Mouse (Mus musculus) megakaryocyte, embryonic 14.5 days (primary cell): Measurements from ENCODE around the gene Rnase1. TPM values are rescaled to one million over a fixed set of nuclear protein-coding genes. Genes with fewer than 3 reads are reported as not detected.

Experiments
- H3K27me3 ChIP-seq: replicated peaks from 2 replicates; pipeline ENCODE3; 2012; ENCODE audit warnings: inconsistent platforms
- H3K36me3 ChIP-seq: replicated peaks from 2 replicates; pipeline ENCODE3; 2012; ENCODE audit warnings: low read length, inconsistent platforms, mixed read lengths
- H3K4me1 ChIP-seq: 2 replicates; pipeline ENCODE4 v1.6.1; 2012; ENCODE audit warnings: inconsistent platforms
- H3K4me3 ChIP-seq: replicated peaks from 2 replicates; pipeline ENCODE3; 2012; ENCODE audit warnings: moderate library complexity, mild to moderate bottlenecking, inconsistent platforms
- H3K9me3 ChIP-seq: 2 replicates; pipeline ENCODE4 v1.6.1; 2012; ENCODE audit warnings: inconsistent platforms
- FLI1 ChIP-seq: IDR thresholded peaks from 2 replicates; pipeline ENCODE4 v1.6.1; 2012; ENCODE audit warnings: low read length, inconsistent platforms, mixed read lengths
- GATA1 ChIP-seq: IDR thresholded peaks from 3 replicates; pipeline ENCODE4 v1.6.1; 2012; ENCODE audit warnings: mixed read lengths, low read length, inconsistent platforms, borderline replicate concordance
- polyA plus RNA-seq: library from polyadenylated mRNA; stranded (reverse); fragments of >175 nt; gene quantifications from 2 replicates; pipeline ENCODE4 v1.2.3, GENCODE M21; 2012; ENCODE audit warnings: low replicate concordance; ENCODE audit not compliant: insufficient read depth

Rnase1 gene
- polyA plus RNA-seq, 1 experiment: not detected

DNA sequence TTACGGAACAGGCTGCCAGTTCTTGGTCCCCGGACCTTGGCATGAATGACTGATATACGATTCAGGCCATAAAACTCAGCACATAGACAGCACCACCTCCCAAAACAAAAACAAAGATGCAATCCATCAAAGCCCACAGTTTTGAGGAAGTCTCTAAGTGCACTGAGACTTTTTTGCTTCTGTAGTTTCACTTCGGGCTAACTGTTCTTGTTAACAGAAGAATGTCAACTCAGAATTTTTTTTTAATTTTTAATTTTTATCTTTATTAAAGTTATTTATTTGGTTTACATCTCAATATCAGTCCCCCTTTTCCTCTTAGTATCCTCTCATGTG lies 10.1 kb upstream of the Rnase1 start:
- Histone ChIP-seq H3K9me3 (no peaks in the 10 kb centered on the region), H3K27me3 (no peaks in the 10 kb centered on the region), H3K4me3 (no peak overlapping the region), H3K36me3 (no peaks in the 10 kb centered on the region), H3K4me1 (0 out of 2 replicates have a peak, but pooled peaks cover 3% of the 10 kb centered on the region)
- TF ChIP-seq GATA1 (no peak), FLI1 (no peak)

DNA sequence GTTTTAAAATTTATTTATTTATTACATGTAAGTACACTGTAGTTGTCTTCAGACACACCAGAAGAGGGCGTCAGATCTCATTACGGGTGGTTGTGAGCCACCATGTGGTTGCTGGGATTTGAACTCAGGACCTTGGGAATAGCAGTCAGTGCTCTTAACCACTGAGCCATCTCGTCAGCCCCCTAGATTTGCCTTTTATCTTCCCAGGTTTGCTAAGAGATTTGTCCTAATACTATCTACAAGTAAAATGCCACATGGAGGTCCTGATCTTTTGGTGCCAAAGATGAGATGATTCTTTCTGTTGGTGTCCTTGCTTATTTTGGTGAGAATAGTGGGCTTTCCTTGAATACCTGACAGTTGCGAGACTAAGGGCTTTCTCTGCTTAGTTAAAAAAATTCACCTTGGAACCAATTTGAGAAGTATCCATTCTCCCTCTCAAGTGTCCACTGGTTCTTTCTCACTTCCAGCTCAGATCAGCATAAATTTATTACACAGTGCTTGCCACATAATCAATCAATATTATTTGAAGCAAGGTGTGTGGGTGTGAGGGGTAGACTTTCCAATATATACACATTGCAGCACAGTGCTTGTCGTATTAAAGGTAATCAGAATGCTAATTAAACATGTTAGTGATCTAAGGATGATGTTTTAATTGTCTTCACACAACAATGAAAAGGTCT lies 9.6 kb upstream of the Rnase1 start:
- Histone ChIP-seq H3K27me3 (no peaks in the 10 kb centered on the region), H3K36me3 (no peaks in the 10 kb centered on the region), H3K4me3 (no peak overlapping the region), H3K9me3 (no peaks in the 10 kb centered on the region), H3K4me1 (0 out of 2 replicates have a peak, but pooled peaks cover 3% of the 10 kb centered on the region)
- TF ChIP-seq GATA1: no peak
- TF ChIP-seq FLI1: no peak

DNA sequence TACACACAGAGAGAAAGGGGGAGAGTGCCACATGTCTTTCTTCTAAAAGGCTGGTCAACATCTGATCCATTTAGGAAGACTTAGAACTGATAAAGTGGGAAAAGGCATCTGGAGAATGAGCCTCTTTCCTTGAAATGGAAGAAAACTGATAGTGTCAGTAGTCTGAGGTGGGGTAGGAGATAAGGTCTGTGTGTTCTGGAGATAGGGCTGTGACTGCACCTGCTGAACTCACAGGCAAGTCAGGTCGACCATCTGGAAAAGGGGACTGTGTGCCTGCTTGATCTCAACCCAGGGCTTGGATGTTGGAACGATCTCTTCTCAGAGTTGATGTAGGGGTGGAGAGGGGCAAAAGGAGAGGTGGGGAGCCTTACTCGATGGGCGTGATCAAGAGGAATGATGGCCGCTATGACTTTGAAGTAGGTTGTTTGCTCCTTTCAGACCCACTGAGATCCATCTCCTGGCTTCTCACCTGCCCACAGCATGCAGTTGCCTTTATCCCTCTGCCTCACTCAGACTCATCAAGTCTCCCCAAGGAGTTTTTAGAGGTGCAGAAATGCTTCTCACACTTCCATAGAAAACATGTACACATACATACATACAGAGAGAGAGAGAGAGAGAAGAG lies 5.8 kb upstream of the Rnase1 start:
- no peak for TF ChIP-seq GATA1
- TF ChIP-seq FLI1: no peak

DNA sequence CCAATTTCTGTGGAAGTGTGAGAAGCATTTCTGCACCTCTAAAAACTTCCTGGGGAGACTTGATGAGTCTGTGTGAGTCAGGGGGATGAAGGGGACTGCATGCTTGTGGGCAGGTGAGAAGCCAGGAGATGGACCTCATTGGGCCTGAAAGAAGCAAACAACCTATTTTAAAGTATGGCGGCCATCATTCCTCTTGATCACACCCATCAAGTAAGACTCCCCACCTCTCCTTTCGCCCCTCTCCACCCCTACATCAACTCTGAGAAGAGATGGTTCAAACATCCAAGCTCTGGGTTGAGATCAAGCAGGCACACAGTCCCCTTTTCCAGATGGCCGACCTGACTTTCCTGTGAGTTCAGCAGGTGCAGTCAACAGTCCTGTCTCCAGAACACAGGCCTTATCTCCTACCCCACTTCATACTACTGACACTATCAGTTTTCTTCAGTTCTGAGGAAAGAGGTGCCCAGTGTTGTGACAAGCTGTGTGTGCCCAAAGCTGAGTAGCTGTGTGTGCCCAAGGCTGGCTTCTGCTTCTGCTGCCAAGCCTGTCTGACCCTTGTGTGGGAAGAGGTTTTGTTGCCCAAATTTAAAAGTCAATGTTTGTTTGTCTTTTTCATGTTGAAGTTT lies 3.7 kb upstream of the Rnase1 start:
- Histone ChIP-seq H3K9me3 (no peaks in the 10 kb centered on the region), H3K4me1 (no peaks in the 10 kb centered on the region), H3K36me3 (no peaks in the 10 kb centered on the region), H3K27me3 (peaks cover 4% of the 10 kb centered on the region), H3K4me3 (no peak overlapping the region)
- no peak for TF ChIP-seq FLI1
- no peak for TF ChIP-seq GATA1

More for the DNA sequence above, 5.8 kb upstream of the Rnase1 start:
- H3K36me3 ChIP-seq: no peaks in the 10 kb centered on the region
- peaks cover 2% of the 10 kb centered on the region for H3K27me3 ChIP-seq
- H3K4me1 ChIP-seq: 0 out of 2 replicates have a peak, but pooled peaks cover 3% of the 10 kb centered on the region
- H3K9me3 ChIP-seq: no peaks in the 10 kb centered on the region
- no peak overlapping the region for H3K4me3 ChIP-seq

DNA sequence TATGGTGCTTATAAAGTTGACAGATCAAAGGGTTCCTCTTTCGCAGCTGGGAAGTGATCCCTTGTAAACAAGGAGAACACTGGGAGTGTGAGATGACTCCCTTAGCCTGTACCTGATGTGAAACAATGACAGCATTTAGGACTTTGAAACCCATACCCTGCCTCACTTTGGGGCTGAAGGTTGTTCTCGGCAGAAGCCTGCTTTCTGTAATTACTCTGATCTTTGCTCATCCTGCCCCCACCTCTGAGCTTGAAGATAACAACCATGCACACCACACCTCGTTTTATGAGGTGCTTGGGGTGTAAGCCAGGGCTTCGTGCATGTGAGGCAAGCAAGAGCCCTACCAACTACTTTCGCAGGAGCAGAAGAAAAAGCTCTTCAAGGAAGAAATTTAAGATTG lies 2.6 kb upstream of the Rnase1 start:
- Histone ChIP-seq H3K36me3 (no peaks in the 10 kb centered on the region), H3K4me3 (no peak overlapping the region), H3K9me3 (no peaks in the 10 kb centered on the region), H3K4me1 (no peaks in the 10 kb centered on the region; the same call in 1 of the 2 replicates), H3K27me3 (peaks cover 8% of the 10 kb centered on the region)
- no peak for TF ChIP-seq GATA1
- TF ChIP-seq FLI1: no peak

DNA sequence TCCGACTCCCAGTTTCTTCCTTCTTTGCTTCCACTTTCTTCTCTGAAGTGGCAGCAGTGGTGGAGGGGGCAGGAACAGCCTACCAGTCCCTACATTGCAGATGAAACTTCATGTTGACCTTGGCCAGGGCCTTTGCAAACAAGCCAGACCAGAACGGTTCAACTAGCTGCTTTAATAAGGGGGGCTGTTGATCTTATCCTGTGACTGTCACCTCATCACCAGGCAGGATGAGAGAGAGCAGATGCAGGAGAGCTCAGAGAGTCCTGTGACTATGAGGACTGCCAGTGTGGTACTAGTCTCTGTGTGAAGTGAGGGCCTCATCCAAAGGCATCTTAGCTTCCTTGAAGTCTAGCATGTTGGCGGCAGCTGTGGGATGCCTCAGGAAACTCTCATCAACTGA lies 1.4 kb upstream of the Rnase1 start:
- H3K4me1 ChIP-seq: peaks cover 10% of the 10 kb centered on the region; the same call in 1 of the 2 replicates
- peaks cover 9% of the 10 kb centered on the region for H3K27me3 ChIP-seq
- no peak for TF ChIP-seq FLI1
- no peak for TF ChIP-seq GATA1
- H3K4me3 ChIP-seq: no peak overlapping the region
- no peaks in the 10 kb centered on the region for H3K36me3 ChIP-seq
- H3K9me3 ChIP-seq: no peaks in the 10 kb centered on the region

DNA sequence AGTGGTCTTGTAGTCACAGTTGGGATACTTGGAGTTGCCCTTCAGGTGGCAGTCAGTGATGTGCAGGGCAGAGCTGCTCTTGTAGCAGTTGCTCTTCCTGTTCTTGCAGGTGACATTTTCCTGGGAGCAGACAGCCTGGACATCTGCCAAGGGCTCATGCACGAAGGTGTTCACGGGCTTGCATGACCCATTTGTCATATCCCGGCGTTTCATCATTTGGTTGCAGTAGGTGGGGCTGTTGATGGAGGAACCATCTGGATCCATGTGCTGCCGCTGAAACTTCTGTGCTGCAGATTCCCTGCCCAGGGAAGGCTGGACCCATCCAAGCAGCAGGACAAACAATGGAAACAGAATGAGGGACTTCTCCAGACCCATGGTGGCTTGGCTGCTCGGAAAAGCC lies 1.1 kb downstream of the Rnase1 start:
- Histone ChIP-seq H3K36me3 (no peaks in the 10 kb centered on the region), H3K9me3 (no peaks in the 10 kb centered on the region), H3K4me3 (no peak overlapping the region), H3K4me1 (peaks cover 10% of the 10 kb centered on the region; the same call in 1 of the 2 replicates), H3K27me3 (peaks cover 9% of the 10 kb centered on the region)
- TF ChIP-seq GATA1 (no peak), FLI1 (no peak)

DNA sequence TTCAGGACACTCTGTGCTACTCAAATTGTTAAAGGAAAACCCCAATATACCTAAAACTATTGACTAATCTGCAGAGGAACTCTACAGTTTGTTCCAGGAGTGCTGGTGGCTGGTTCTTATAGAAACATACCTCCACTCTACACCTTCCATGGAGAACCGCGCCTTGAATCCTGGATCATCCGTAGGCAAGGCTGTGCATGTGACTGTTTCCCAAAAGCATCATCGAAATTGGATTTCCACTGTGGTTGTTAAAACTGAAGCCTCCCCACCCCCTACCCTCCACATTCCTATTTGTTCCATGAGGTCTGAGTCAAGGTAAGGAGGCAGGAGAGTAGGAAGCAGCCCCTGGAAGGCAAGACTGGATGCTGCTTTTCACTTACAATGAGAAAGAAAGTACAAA lies 2.1 kb downstream of the Rnase1 start:
- Histone ChIP-seq H3K4me1 (peaks cover 10% of the 10 kb centered on the region; the same call in 1 of the 2 replicates), H3K9me3 (no peaks in the 10 kb centered on the region), H3K36me3 (no peaks in the 10 kb centered on the region), H3K4me3 (no peak overlapping the region), H3K27me3 (peaks cover 9% of the 10 kb centered on the region)
- TF ChIP-seq GATA1: no peak
- TF ChIP-seq FLI1: no peak

DNA sequence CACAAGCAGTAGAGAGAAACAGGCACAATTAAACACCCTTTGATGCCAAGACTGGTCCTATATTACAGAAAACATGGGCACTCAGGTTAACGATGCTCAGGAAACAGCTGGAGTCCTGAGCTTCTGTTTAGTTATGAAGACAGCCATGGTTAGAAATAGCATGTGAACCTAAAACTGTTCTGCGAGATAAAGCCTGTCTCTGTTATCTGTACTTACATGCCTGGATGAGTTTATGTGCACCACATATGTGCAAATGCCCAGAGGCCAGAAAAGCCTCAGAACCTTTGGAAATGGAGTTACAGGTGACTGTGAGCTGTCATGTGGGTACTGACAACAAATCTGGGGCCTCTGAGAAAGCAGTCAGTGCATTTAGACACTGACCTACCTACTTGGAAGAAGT lies 2.6 kb downstream of the Rnase1 start:
- H3K9me3 ChIP-seq: no peaks in the 10 kb centered on the region
- H3K36me3 ChIP-seq: no peaks in the 10 kb centered on the region
- peaks cover 10% of the 10 kb centered on the region; the same call in 1 of the 2 replicates for H3K4me1 ChIP-seq
- peaks cover 9% of the 10 kb centered on the region for H3K27me3 ChIP-seq
- H3K4me3 ChIP-seq: no peak overlapping the region
- TF ChIP-seq GATA1: no peak
- TF ChIP-seq FLI1: no peak

DNA sequence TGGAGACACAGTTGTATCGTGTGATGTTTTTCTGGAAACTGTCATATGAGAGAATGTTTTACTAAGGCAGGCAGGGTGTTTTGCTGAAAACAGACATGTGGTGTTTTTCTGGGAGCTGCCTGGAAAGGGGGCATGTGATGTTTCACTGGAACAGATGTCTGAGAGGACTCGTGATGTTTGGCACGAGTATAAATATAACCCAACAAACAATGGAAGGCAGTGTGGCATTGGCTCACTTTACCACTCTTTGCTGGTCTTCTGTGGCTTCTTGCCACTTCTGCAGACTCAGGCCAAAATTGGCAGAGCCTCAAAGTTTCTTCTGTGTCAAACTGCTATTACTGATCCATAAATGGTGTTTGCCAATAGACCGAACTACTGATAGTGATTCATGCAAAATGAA lies 3.3 kb downstream of the Rnase1 start:
- Histone ChIP-seq H3K36me3 (no peaks in the 10 kb centered on the region), H3K9me3 (no peaks in the 10 kb centered on the region), H3K27me3 (peaks cover 9% of the 10 kb centered on the region), H3K4me3 (no peak overlapping the region), H3K4me1 (peaks cover 10% of the 10 kb centered on the region; the same call in 1 of the 2 replicates)
- TF ChIP-seq FLI1 (no peak), GATA1 (no peak)
